Mouse (Mus musculus) spleen, postnatal 36 days (tissue): ENCODE data around the gene Rabgap1l.

Experiments used
- DNase-seq, 2 experiments: peaks; one replicate each; pipeline ENCODE4 v3.0.0; 2022; ENCODE audit warnings: low spot score in 2 of 2, mixed read lengths in 1 of 2

Gene Rabgap1l

DNA sequence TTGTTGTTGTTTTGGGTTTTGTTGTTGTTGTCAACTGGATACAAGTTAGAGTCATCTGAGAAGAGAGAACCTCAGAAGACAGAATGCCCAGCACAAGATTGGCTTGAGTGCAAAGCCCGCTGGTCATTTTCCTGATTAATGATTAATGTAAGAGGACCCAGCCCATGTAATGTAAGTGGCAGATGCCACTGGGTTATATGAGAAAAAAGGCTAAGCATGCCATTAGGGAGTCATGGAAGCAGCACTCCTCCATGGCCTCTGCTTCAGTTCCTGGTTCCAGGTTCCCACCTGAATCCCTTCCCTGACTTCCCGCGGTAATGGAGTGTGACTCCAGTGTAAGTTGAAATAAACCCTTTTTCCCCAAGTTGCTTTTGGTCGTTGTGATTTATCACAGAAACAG is 480.4 kb downstream of the Rabgap1l start:
- DNase-seq: no peak

DNA sequence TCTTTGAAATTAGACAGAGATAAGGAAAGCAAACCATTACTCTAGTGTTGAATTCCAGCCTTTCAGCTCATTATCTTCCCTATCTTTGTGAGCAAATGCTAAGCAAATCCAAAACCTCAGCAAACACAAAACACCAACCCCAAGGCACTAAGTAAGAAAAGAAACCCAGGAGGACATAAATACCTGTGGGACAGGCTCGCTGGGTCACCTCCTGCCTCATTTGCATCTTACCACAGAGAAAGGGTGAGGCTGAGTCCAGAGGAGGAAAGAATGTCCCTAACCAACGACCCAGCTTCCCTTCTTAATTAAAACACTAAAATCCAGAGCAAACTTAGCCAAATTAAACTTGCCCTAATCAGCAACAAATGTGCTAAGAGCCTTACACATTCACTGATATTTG is 481.1 kb downstream of the Rabgap1l start:
- peak in 1 of 2 experiments; percentile 23 for DNase-seq

DNA sequence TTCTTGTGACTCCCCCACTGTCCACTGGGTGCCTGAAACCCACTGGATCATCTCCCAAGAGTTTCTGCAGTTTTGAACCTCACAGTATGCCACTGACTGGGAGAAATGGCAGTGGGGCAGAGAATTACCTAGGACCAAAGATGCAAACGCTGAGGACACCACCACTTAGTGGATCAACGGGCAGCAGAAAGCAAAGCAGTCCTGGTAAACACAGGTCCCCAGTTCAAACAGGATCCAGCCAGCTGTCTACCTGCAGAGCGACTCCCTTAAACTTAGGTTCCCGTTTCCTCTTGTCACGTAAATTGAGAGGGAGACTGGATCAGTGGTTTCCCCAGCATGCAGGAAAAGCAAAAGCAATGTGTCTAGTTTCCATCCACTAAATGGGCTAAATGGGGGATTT is 483.1 kb downstream of the Rabgap1l start:
- DNase-seq: no peak

GRCm38 (mm10) chr1:160308996-160309395 is 484.0 kb downstream of the Rabgap1l start:
- peak; percentile 77 to 81 for DNase-seq

DNA sequence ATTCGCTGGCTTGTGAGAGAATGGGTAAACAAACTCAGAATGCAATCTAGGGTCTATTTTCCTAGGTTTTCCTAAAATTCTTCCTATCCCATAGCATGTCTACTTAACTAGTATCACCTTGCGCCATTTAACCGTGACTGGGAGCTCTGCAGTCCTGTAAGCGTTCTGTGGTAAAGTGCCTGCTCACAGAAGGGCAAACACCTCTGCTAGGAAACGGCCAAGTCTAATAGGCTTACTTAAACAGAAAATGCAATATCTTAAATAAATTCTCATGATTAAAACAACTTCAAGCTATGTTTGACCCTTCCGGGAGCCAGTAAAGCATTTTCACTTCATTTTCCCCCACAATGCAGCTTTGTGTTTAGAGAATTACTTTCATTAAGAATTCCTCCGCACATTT is 484.5 kb downstream of the Rabgap1l start:
- no peak for DNase-seq

GRCm38 (mm10) chr1:160306866-160307616 is 486.0 kb downstream of the Rabgap1l start:
- peak; percentile 56 to 58 for DNase-seq

- DNase-seq: peak; percentile 49 to 51
These were observed 486.7 kb downstream of the Rabgap1l start for GRCm38 (mm10) chr1:160306336-160306735.

DNA sequence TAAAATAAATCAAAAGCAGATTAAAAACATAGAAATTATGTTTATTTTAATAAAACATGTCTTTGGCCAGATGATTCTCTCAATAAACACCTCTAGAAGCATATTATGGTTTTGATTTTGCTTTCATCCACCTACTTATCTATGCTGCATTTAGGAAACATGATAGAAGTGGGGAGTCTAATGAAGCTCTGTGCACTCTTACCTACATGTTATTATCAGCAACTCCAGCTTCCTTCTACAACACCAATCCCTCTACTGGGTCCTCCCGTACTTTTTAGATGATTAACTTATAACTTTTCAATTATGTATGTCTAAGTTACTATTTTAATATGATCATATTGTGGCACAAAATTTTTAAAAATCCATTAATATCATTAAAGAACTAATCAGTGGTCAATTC is 487.2 kb downstream of the Rabgap1l start:
- no peak for DNase-seq

- DNase-seq: no peak
These were observed 488.0 kb downstream of the Rabgap1l start for GRCm38 (mm10) chr1:160304969-160305498.

DNA sequence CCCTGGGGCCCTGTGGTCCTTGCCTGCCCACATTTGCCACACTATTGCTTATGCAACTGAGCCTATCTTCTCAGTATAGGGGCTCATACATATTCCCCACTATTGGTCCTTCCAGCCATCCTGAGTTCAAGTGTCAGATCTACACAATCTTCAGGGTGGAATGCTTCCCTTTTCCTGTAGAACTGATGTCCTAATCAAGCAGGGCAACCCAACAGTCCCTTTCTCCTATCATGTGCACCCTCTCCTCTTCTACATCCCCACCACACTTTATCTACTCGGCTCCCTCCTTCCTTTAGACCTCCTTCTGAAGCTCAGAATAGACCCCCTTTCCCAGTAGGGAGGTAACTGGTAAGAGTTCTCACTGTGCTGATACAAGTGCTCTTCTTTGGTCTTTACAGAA is 490.7 kb downstream of the Rabgap1l start:
- no peak for DNase-seq

DNA sequence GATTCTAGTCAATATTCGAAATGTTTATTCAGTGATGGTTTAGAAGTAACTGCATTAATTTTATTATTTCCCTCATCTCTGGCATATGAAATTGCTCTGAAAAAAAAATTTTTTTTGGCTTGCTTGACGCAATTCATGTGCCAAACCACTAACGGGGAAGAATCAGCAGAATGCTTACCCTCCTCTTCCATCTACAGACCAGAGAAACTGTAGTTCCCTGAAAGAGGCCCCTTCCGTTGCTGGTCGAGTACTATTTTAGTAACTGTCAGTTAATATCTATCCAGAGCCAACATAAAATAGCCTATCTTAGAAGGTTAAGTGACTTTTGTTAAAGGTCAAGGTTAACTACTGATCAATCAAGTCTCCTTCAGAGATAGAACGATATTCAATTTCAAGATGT is 491.9 kb downstream of the Rabgap1l start:
- no peak for DNase-seq

- DNase-seq: no peak
These were observed 492.3 kb downstream of the Rabgap1l start for GRCm38 (mm10) chr1:160300704-160301103.

DNA sequence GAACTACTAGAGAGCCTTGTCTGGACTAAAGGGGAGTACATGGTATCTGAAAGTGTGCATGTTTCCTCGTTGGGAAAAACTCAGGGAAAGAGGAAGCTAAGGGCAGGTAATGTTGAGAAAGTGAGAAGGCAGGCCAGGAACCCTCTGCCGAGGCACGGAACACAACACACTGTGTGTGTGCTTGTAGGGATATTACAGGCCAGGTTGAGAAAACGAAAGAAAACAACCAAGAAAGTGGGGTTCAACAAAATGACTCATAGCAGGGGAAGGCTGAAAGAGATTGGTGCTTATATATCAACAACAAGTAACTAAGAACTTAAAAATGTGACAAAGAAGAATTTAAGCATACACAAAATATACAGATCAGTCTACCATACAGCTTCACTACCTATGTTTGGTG is 493.0 kb downstream of the Rabgap1l start:
- DNase-seq: no peak

DNA sequence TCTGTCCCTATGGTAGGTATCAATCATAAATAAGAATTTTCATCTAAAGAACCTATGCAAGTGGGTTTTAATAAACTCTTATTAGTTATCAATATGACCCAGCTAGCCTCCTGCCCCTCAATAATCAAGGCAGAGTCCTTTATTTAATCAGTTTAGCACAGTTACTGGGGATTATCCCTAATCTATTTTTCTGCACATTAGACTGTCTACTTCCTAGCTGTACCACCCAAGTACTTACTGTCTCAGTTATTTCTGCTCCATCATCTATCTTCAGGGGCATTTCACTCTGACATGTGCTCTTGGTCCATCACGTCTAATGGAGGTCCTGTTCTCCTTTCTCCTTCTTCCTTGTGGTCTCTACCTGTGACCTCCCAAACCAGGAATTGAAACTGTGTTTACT is 494.1 kb downstream of the Rabgap1l start:
- DNase-seq: no peak

DNA sequence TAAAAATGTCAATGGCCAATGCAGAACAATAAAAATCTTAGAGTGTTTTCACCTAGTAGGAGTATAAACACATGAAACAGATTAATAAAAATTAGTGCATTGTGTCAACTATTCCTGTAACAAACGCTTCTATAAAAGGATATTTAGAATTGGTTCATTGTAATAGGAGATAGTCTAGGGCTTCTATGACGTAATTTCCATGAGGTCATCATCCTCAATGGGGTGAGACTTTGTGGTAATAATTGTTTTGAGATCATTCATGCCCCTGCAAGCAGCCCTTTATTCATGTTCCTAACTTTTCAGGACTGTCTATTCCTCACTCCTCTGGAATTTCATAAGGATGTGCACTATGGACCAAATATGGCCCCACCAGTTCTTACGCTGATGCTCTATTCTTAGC is 495.3 kb downstream of the Rabgap1l start:
- no peak for DNase-seq

GRCm38 (mm10) chr1:160295323-160295722 is 497.7 kb downstream of the Rabgap1l start:
- DNase-seq: no peak

GRCm38 (mm10) chr1:160293488-160293887 is 499.5 kb downstream of the Rabgap1l start:
- DNase-seq: no peak

- DNase-seq: no peak
These were observed 501.0 kb downstream of the Rabgap1l start for GRCm38 (mm10) chr1:160292058-160292457.

- DNase-seq: no peak
These were observed 502.8 kb downstream of the Rabgap1l start for GRCm38 (mm10) chr1:160290242-160290641.

DNA sequence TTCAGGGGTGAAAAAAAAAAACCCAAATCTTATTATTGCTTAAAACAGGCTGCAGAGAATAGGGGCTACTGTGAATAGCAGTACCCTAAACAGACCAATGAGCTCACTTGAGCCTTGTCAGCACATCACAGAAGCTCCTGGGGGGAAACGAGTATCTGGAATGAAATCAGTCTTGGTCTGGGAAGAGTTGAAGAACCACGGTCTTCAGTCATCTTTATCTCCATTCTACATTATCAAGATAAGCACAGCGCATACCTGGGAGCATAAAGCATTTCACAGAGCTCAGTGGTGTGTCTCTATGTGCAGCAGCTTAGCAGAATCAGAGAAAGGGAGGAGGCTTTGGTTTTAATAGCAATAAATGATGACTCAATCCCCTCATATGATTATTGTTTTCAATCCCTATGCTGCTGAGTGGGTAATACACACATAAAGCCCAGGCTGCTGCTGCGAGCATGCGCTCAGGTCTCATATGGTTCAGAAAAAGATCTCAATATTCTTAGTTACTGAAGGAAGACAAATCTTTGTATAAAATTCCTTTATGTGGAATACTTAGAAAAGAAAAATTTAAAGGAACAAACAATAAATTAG is 505.9 kb downstream of the Rabgap1l start:
- DNase-seq: no peak

GRCm38 (mm10) chr1:160286400-160287057 is 506.5 kb downstream of the Rabgap1l start:
- no peak for DNase-seq

DNA sequence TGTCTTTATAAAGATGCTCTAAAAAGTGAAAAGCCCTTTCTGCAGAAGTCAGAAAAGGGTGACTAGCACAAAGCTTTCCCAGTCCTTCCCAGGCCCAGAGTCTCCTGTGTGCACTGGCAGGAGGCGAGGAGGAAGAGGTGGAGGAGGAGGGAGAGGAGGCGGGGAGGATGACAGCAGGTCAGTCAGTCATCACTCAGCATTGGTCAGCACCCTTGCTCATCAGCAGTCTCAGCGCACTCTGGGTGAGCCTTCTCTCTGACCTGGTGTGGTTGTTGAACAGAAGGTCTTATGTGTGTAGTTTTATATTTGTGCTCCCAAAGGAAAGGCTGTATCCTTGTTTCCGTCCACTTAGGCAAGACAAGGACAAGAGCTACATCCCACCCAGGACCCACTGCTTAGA is 508.8 kb downstream of the Rabgap1l start:
- no peak for DNase-seq
